Mouse (Mus musculus) heart, adult 2 months (tissue): ENCODE results near the gene Olfr523. TPM values are rescaled to one million over a fixed set of nuclear protein-coding genes. Genes with fewer than 3 reads are reported as not detected.
A peak's percentile ranks its signal among the peaks of the same experiment; 100 is the strongest.
"Not testable (repeated sequence)": the region's sequence is repeated elsewhere in the genome, so short reads cannot be mapped to it uniquely, and the experiment has no call there.

Experiments
- DNase-seq, 2 experiments: peaks; one replicate each; pipeline ENCODE4 v3.0.0; 2021
- H3K27ac ChIP-seq: fragments of 200-600 bp; 2 replicates; pipeline ENCODE4 v1.8.1; 2022
- H3K27me3 ChIP-seq: fragments of 200-500 bp; 2 replicates; pipeline ENCODE4 v1.6.1; 2012; ENCODE audit warnings: mild to moderate bottlenecking, low read length, inconsistent platforms, mixed read lengths; ENCODE audit not compliant: control insufficient read depth, insufficient read depth
- H3K36me3 ChIP-seq: fragments of 200-500 bp; 2 replicates; pipeline ENCODE4 v1.6.1; 2012; ENCODE audit warnings: low read length, inconsistent platforms; ENCODE audit not compliant: control insufficient read depth, insufficient read depth
- H3K4me1 ChIP-seq: fragments of 200-500 bp; 2 replicates; pipeline ENCODE4 v1.6.1; 2011; ENCODE audit warnings: low read length; ENCODE audit not compliant: control insufficient read depth, insufficient read depth
- H3K4me3 ChIP-seq: fragments of 200-600 bp; 2 replicates; pipeline ENCODE4 v1.8.1; 2022
- H3K79me2 ChIP-seq: fragments of 200-500 bp; replicated peaks from 2 replicates; pipeline ENCODE4 v1.6.1; 2012; ENCODE audit warnings: mild to moderate bottlenecking, inconsistent platforms, low read length, moderate library complexity, mixed read lengths; ENCODE audit not compliant: control insufficient read depth, insufficient read depth
- H3K9ac ChIP-seq: fragments of 200-500 bp; 2 replicates; pipeline ENCODE4 v1.6.1; 2012; ENCODE audit warnings: low read depth, mild to moderate bottlenecking, control low read depth, inconsistent platforms, low read length, mixed read lengths
- CTCF ChIP-seq: fragments of 200-600 bp; IDR thresholded peaks from 2 replicates; pipeline ENCODE4 v1.8.1; 2022; ENCODE audit warnings: antibody characterized with exemption, mild to moderate bottlenecking, moderate library complexity
- EP300 ChIP-seq: fragments of 200-500 bp; IDR thresholded peaks from 2 replicates; pipeline ENCODE4 v1.6.1; 2011; ENCODE audit warnings: low read depth, low read length, control low read depth; ENCODE audit not compliant: insufficient read depth
- POLR2A ChIP-seq: fragments of 200-500 bp; IDR thresholded peaks from 2 replicates; pipeline ENCODE4 v1.6.1; 2011; ENCODE audit warnings: mild to moderate bottlenecking, low read depth, low read length, control low read depth; ENCODE audit not compliant: insufficient read depth
- WGBS: fragments of 180-500 bp; shearing (Covaris S2); methylation state at CpG from one replicate; pipeline ENCODE4 v1.1.7; 2018; 5-methylcytosine and 5-hydroxymethylcytosine counted together
- intact Hi-C: fragments of 180-260 bp; cut with DNase I; formaldehyde crosslinking; loops from one replicate; pipeline ENCODE4 v1.15.1; 2025
- long read RNA-seq: library from polyadenylated mRNA; stranded (forward); transcript quantifications from one replicate; pipeline ENCODE4 v2.0.0, GENCODE M21; 2021
- polyA plus RNA-seq: library from polyadenylated mRNA; depleted of rRNA; stranded (reverse); fragments of >200 nt; gene quantifications from 2 replicates; pipeline ENCODE4 v1.2.3, GENCODE M21; 2012; rRNA removed
- total RNA-seq, 2 experiments: library from RNA; stranded (reverse); gene quantifications; 2 replicates each; pipeline ENCODE4 v1.2.3; 2021

Olfr523 gene
- total RNA-seq (not detected), polyA plus RNA-seq (not detected in 2 replicates)
- long read RNA-seq = 0 reads

DNA sequence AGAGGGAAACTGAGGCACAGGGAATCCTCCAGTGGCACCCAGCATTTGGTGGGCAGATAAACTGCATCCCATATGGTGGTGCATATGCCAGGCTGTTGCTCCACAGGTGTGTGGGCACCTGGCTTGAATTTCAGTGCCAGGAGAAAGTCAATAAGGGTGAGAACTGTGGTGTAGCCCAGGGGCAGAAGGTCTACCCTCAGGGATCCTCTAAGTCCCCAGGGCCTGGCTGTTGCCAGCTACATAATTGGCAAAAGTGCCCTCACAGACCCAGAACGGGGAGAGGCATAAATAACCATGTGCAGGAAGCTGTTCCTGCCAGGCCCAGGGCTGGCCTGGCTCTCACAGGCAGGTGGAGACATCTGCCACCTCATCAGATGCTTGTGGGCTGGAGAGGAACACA is at the start of gene Olfr523:
Olfr523 (plus strand) TSS at position 282 of the 400 bp plus-strand sequence.
- intact Hi-C loops = no loop called here
- 44% methylated on average over 1 of the region's 1 CpGs for WGBS
- no peak for DNase-seq
- Histone ChIP-seq H3K4me3 (no peak within 1 kb of the TSS), H3K4me1 (no peaks in the 10 kb centered on the region), H3K27me3 (no peaks in the 10 kb centered on the region), H3K79me2 (no peaks in the 10 kb centered on the region), H3K27ac (no peak within 1 kb of the TSS), H3K36me3 (no peaks in the 10 kb centered on the region), H3K9ac (no peak within 1 kb of the TSS)
- TF ChIP-seq CTCF (no peak), EP300 (no peak), POLR2A (no peak)

DNA sequence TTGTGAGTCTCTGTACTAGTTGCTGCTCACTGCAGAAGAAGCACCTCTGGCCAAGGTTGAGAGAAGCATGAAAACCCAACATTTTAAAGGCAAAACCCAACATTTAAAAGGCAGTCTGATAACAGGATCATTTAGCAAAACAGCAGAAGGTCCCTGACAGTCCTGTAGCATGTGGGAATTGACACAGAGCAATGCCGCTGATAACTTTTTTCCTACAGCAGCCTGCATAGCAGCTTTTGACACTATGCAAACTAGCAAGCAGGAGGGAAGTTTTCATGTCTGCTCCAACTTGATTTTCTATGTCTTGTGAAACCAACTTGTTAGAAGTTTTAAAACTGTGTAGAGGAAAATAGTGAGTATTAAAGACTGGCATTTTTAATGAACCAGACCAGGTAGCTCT is 48.6 kb upstream of the Olfr523 start:
- Histone ChIP-seq H3K79me2 (no peaks in the 10 kb centered on the region), H3K4me3 (no peak overlapping the region), H3K36me3 (no peaks in the 10 kb centered on the region), H3K9ac (no peak overlapping the region), H3K4me1 (peaks cover 3% of the 10 kb centered on the region), H3K27me3 (no peaks in the 10 kb centered on the region), H3K27ac (no peak overlapping the region)
- DNase-seq = no peak
- intact Hi-C loops = no loop called here
- TF ChIP-seq POLR2A = no peak
- TF ChIP-seq CTCF = no peak
- WGBS = 84% methylated on average over 1 of the region's 1 CpGs

DNA sequence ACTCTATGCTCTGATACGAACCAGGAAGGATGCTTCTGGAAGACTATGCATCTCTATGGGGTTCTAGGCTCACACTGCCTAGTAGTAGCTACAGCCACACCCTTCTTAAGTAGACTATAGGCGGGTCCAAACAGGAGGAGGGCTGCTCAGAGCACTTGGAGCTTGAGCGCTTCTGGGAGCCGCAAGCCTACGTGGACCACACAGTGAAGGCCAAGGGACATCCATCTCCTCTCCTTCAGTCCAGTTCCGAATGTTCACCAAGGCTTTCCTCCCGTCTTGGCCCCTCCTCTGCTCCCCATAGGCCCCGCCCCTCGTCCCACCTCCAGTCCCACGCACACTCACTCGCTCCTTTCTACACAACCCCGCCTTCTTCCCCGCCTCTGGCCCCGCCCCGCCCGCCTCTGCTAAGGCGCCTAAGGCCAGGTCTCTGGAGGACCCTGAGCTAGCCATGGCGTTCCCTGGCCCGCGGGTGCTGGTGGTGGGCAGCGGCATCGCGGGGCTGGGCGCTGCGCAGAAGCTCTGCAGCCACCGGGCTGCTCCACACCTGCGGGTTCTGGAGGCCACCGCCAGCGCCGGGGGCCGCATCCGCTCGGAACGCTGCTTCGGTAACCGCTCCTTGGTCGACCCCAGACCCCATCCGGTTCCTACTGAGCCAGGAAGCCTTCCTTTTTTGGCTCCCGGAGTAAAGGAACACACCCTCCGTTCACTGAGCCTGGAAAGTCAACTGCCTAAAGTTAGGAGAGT is 47.6 kb upstream of the Olfr523 start:
- intact Hi-C loops = loop anchor here (1.0 kb wide), 1 partner anchor 8 kb away; no protein-coding TSS in a partner anchor

DNA sequence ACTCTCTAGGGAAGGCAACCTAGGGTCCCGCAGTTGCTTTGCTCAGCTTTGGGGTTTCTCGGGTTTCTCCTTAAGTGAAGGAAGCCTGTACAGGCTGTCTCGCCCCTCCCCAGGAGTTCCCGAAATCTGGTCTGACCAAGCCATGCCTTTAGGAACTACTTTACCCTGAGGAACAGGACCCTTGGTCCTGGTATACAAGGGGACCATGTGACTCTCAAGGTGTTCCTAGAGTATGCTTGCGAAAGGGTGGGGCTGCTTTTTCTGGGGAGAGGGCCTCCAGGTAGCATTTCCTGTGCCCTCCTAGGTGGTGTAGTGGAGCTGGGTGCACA is 47.0 kb upstream of the Olfr523 start:
- H3K79me2 ChIP-seq = no peaks in the 10 kb centered on the region
- H3K27ac ChIP-seq = peak overlapping the region; percentile 80
- peaks cover 3% of the 10 kb centered on the region for H3K4me1 ChIP-seq
- peak overlapping the region; percentile 99 for H3K4me3 ChIP-seq
- TF ChIP-seq CTCF (no peak), POLR2A (no peak), EP300 (no peak)
- H3K9ac ChIP-seq = peak overlapping the region; percentile 83
- 5% methylated on average over 5 of the region's 5 CpGs for WGBS
- DNase-seq = no peak
- intact Hi-C loops = no loop called here
- no peaks in the 10 kb centered on the region for H3K36me3 ChIP-seq
- H3K27me3 ChIP-seq = no peaks in the 10 kb centered on the region

More for the DNA sequence above, 47.6 kb upstream of the Olfr523 start:
- TF ChIP-seq POLR2A (peak; percentile 72), CTCF (no peak; the same call in 1 of the 2 replicates), EP300 (0 out of 2 replicates have a peak, but pooled peaks have one; percentile 22)
- DNase-seq = peak; percentile 94 to 96
- Histone ChIP-seq H3K4me3 (peak overlapping the region; percentile 99), H3K36me3 (no peaks in the 10 kb centered on the region), H3K27ac (peak overlapping the region; percentile 80), H3K79me2 (no peaks in the 10 kb centered on the region), H3K4me1 (peaks cover 3% of the 10 kb centered on the region), H3K27me3 (no peaks in the 10 kb centered on the region), H3K9ac (peak overlapping the region; percentile 83)
- 1% methylated on average over 39 of the region's 40 CpGs for whole genome bisulfite sequencing

DNA sequence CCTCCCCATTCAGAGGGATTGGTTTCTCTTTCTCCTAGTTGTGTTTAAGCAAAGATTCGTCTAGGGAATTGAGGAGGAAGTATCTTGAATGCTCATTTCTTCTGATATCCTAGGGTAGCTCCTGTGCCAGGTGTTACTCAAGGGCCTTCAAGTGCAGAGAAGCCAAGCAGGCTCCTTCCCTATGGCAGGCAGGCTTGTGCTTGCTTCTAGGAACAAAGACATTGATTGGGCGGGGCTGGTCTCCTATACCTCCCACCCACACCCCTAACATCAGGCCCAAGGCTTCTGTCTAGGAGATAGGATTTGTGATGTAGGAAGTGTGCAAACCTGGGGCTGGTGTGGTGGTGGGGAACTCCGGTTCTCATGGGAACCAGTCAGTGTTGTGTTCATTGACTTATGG is 46.1 kb upstream of the Olfr523 start:
- no peak for DNase-seq
- intact Hi-C loops = no loop called here
- peaks cover 3% of the 10 kb centered on the region for H3K4me1 ChIP-seq
- 87% methylated on average over 3 of the region's 3 CpGs for WGBS
- no peak overlapping the region for H3K27ac ChIP-seq
- TF ChIP-seq EP300 = no peak
- no peak for TF ChIP-seq CTCF
- no peak for TF ChIP-seq POLR2A
- H3K36me3 ChIP-seq = no peaks in the 10 kb centered on the region
- no peaks in the 10 kb centered on the region for H3K79me2 ChIP-seq
- no peak overlapping the region for H3K9ac ChIP-seq
- H3K27me3 ChIP-seq = no peaks in the 10 kb centered on the region
- no peak overlapping the region for H3K4me3 ChIP-seq

DNA sequence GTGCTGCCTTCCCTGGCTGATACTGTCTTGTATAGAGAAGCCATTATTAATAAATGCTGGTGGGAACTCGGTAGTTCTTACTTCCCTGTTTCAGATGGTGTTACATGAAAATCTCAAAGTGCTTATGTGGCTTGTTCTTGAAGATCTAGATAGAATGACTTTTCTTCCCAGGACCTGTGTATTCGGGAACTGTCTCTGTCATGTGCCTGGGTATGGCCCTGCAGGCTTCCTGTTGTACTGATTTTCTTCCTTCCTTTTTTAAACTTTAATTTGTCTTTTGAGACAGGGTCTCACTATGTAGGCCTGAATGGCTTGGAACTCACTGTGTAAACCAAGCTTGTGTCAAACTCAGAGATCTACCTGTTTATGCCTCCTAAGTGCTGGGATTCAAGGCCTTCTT is 45.1 kb upstream of the Olfr523 start:
- Histone ChIP-seq H3K4me3 (no peak overlapping the region), H3K4me1 (peaks cover 3% of the 10 kb centered on the region)

DNA sequence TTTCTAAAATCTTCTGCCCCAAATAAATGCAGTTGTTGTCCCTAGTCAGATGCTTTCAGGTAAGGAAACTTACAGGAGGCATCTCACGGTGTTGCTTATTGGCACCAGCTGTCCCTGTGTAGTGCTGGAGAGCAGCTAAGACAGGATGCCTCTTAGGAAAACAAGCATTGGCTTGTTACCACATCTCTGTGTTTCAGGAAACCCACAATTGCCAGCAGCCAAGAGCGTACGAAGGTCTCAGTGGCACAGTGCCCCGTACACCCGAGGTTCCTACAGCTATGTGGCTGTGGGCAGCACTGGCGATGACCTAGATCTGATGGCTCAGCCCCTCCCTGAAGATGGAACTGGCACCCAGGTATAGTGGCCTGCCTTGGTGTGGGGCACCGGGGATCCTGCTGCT is 40.8 kb upstream of the Olfr523 start:
- WGBS = 92% methylated on average over 7 of the region's 7 CpGs
- DNase-seq, H3K27me3 ChIP-seq, H3K36me3 ChIP-seq, H3K4me3 ChIP-seq, H3K9ac ChIP-seq, intact Hi-C loops, H3K79me2 ChIP-seq, H3K4me1 ChIP-seq, H3K27ac ChIP-seq: not testable (repeated sequence)

More for the DNA sequence above, 45.1 kb upstream of the Olfr523 start:
- intact Hi-C loops = no loop called here
- TF ChIP-seq CTCF = no peak
- TF ChIP-seq EP300 = no peak
- TF ChIP-seq POLR2A = no peak
- WGBS = 78% methylated on average over 2 of the region's 2 CpGs
- Histone ChIP-seq H3K27me3 (no peaks in the 10 kb centered on the region), H3K36me3 (no peaks in the 10 kb centered on the region), H3K9ac (no peak overlapping the region), H3K79me2 (no peaks in the 10 kb centered on the region), H3K27ac (no peak overlapping the region)
- no peak for DNase-seq

DNA sequence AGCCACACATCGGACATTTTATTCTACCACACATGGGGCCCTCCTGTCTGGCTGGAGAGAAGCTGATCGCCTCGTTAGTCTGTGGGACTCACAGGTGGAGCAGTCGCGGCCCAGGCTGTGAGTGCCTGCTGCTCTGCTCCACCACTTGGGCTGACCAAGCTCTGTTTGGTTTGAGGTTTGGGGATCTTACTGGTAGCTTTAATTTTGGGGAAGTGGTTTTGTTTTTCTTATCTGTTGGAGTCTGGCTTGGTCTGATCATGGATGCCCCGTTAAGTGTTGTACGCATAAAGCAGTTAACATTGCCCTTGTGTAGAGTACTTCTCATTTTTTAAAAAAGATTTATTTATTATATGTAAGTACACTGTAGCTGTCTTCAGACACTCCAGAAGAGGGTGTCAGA is 39.0 kb upstream of the Olfr523 start:
- H3K27ac ChIP-seq, H3K27me3 ChIP-seq, DNase-seq, H3K4me3 ChIP-seq, intact Hi-C loops, H3K9ac ChIP-seq, H3K36me3 ChIP-seq, H3K4me1 ChIP-seq, H3K79me2 ChIP-seq: not testable (repeated sequence)
- 86% methylated on average over 7 of the region's 7 CpGs for WGBS
